Mouse (Mus musculus) testis, postnatal 14 days (tissue): ENCODE results near the gene 4930404H24Rik.

Experiments
- DNase-seq: peaks from one replicate; pipeline ENCODE4 v3.0.0; 2021; ENCODE audit warnings: low spot score

Gene 4930404H24Rik

GRCm38 (mm10) chr2:153492573-153493392 is at the start of gene 4930404H24Rik:
Gene 4930404H24Rik, plus strand, starts transcription at chr2:153492790.
- peak; percentile 83 for DNase-seq

- DNase-seq, result no peak
These were observed 49.0 kb upstream of the 4930404H24Rik start for GRCm38 (mm10) chr2:153443434-153444240.

GRCm38 (mm10) chr2:153444254-153445136 is 48.1 kb upstream of the 4930404H24Rik start:
- DNase-seq, result peak; percentile 56

GRCm38 (mm10) chr2:153445137-153446016 is 47.2 kb upstream of the 4930404H24Rik start:
- DNase-seq, result no peak

GRCm38 (mm10) chr2:153446017-153446408 is 46.6 kb upstream of the 4930404H24Rik start:
- DNase-seq, result no peak

- no peak for DNase-seq
These were observed 46.1 kb upstream of the 4930404H24Rik start for GRCm38 (mm10) chr2:153446476-153446875.

GRCm38 (mm10) chr2:153447719-153448118 is 44.9 kb upstream of the 4930404H24Rik start:
- no peak for DNase-seq

- no peak for DNase-seq
These were observed 44.1 kb upstream of the 4930404H24Rik start for GRCm38 (mm10) chr2:153448519-153448918.

- no peak for DNase-seq
These were observed 38.4 kb upstream of the 4930404H24Rik start for GRCm38 (mm10) chr2:153453961-153454759.

GRCm38 (mm10) chr2:153454841-153455506 is 37.6 kb upstream of the 4930404H24Rik start:
- DNase-seq, result no peak

GRCm38 (mm10) chr2:153457467-153457866 is 35.1 kb upstream of the 4930404H24Rik start:
- no peak for DNase-seq

GRCm38 (mm10) chr2:153458022-153458441 is 34.6 kb upstream of the 4930404H24Rik start:
- DNase-seq, result no peak

GRCm38 (mm10) chr2:153463257-153463656 is 29.3 kb upstream of the 4930404H24Rik start:
- DNase-seq, result no peak

GRCm38 (mm10) chr2:153467372-153467771 is 25.2 kb upstream of the 4930404H24Rik start:
- no peak for DNase-seq

- DNase-seq, result no peak
These were observed 23.3 kb upstream of the 4930404H24Rik start for GRCm38 (mm10) chr2:153469317-153469716.

- no peak for DNase-seq
These were observed 22.8 kb upstream of the 4930404H24Rik start for GRCm38 (mm10) chr2:153469764-153470163.

- no peak for DNase-seq
These were observed 21.6 kb upstream of the 4930404H24Rik start for GRCm38 (mm10) chr2:153470983-153471382.

GRCm38 (mm10) chr2:153475114-153476112 is 17.2 kb upstream of the 4930404H24Rik start:
- no peak for DNase-seq
